Mouse (Mus musculus): ENCODE results near the gene Mdga1.

The Mdga1 gene

DNA sequence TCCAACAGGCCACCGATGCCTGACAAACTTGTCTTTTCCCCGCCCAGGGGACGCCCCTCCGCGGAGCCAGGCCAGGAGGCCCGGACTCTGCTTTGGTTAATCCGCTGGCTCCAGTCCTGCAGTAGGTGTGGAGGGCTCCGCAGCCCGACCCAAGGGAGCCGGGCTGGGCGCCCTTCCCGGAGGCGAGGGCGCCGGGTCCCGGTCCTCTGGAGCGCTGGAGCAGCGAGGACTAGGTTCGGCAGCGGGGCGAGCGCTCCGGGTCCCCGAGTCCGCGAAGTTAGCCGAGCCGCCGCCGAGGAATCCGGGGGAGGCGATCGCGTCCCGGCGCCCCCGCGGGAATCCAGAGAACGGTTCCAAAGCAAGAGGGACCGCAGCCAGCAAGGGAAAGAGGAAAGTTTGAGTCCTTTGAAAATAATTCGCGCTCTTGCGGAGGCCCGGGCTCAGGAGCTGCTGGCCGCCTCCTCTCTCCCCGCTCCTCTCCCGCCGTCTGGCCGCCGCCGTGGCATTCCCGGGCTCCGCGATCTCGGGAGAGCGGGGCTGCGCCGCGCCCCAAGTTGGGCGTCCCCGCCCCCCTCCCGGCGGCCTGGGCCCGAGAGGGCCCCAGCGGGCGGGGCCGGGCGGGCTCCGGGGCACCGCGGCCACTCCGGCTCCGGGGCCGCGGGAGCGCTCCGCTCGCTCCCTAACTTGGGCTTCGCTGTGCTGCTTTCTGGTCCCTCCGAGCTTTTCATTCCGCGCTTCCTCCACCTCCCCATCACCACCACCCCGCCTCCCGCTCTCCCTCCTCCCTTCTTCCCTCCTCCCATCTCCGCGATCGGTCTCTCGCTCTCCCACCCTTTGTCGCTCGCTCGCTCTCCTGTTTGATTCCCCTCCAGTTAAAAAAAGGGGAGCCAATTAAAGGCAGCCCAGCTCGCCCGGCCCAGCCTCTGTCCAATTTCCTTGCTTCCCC lies 81.7 kb downstream of the Mdga1 start:
- in situ Hi-C loops (cut with MboI, MseI): no loop called here

DNA sequence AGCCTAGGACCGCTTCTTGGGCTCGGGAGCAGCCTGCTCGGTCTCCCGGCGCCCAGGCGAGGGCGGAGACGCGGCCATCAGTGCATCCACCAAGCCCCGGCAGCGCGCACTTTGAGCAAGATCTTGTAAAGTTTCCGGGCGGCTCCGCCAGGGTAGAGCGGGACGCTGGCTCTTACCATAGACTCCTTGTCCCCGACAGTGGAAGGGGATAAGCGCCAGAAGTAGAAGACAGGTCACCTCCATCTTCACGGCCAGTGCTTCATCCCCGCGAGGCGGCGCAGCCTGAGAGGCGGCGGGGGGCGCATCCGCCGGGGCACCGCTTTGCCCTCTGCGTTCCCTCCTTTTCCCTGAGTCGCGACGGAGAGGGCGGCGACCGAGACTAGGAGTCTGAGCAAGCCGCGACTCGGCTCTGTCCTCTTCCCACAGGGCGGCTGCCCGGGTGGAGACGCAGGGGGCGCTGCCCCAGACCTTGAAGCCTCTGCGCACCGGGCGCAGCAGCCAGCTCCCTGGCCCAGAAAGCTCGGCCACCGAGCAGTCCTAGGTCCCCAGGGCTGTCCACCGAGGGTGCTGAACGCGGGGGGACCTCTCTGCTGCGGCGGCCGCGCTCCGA lies 82.5 kb downstream of the Mdga1 start:
- in situ Hi-C loops (cut with MboI, MseI): no loop called here

DNA sequence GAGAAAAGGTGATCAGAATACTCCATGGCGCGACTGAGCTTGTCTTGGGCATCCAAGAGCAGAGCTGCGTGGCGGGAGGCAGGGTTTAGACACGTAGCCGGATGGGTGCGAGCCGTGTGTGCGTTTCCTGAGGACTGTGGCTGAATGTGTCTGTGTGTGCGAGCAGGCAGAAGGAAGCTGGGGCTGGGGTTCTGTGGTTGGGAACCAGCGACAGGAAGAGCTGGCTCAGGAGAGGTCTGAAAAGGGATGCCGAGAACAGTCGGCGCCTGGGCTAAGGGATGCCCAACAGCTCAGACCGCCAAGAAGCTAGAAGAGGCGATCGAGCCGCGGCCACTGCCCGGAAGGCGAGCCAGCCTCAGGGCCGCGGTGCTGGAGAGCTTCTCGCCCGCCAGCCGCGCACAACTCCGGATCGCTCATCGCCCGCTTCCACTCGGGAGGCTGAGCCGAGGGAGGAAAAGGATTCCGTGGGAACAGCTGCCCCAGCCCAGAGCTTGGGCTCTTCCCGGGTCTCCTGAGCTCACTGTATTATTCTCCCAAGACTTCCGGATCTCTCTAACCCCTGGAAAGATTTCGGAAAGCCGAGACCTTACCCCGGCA lies 83.1 kb downstream of the Mdga1 start:
- in situ Hi-C loops (cut with MboI, MseI): no loop called here

DNA sequence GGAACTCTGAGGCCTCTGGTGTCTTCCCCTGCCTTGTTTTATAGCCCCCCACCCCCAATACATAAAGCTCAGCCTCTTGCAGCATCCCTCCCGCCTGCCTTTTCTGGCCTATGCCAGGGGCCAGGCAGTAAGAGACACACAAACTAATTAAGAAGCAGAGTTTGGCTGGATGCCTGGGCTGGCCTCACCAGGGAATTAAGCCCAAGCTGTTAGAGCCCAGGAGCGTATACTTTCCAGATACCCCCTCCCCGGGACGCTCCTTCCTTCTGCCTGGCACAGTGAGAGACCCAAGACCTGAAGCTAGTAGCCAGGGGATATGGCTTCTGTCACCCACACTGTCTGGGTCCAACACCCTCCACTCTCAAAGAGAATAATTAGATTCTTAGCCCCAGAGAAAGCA lies 83.8 kb downstream of the Mdga1 start:
- in situ Hi-C loops (cut with MboI, MseI): no loop called here

DNA sequence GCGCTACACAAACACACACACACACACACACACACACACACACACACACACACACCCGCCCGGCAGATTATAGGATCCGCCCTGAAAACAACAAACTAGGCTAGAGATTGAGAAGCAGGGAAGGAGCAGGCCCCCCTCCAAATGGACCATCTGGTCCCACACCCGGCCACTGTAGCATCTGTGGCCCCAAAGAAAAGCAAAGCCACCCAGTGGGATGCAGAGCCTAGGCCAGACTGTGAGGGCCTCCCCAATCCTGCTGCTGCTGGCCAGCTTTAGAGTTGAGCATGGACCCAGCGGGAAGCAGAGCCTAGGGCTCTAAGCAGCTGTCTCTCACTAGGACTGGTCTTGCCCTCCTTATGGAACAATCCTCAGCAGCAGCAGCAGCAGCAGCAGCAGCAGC lies 85.3 kb downstream of the Mdga1 start:
- in situ Hi-C loops (cut with MboI, MseI): loop anchor here (5.0 kb wide), 1 partner anchor 127 kb away; no protein-coding TSS in a partner anchor

DNA sequence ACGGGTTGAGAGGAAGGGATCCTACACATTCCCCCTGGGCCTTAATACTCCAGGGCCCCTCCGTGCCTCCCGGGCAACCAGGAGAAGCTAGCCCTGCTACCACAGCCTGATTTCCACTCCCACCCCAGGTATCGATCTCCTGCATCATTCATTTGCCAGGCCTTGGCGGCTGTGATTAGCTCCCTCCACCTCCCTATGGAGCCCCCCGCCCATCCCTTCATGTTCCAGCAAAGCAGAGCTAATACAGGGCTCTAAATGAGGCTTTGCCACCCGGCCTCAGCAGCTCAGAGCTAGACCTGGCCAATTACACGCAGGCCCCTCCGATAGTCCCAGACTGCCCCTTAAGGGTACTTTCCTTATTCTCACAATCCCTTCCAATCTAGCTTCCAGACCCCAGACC lies 86.5 kb downstream of the Mdga1 start:
- in situ Hi-C loops (cut with MboI, MseI): loop anchor here (5.0 kb wide), 1 partner anchor 126 kb away; no protein-coding TSS in a partner anchor

DNA sequence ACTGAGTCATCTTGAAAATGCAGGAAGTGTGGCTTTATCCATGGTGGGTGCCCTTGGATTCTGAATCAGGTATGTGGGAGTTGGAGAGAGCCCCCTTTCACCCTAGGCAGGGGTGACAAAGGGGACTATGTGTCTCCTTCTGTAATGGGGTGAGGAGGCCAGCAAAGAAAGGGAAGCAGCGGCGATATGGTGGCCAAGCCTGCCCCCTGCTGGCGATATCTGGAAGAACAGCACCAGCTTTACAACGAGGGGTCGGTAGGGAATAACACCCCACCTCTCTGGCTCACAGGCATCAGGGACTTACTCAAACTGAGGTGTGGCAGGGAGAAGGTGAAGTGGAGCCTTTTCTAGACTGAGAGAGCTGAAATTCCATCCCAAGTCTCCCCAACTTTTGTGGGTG lies 87.0 kb downstream of the Mdga1 start:
- in situ Hi-C loops (cut with MboI, MseI): loop anchor here (5.0 kb wide), 1 partner anchor 126 kb away; no protein-coding TSS in a partner anchor

DNA sequence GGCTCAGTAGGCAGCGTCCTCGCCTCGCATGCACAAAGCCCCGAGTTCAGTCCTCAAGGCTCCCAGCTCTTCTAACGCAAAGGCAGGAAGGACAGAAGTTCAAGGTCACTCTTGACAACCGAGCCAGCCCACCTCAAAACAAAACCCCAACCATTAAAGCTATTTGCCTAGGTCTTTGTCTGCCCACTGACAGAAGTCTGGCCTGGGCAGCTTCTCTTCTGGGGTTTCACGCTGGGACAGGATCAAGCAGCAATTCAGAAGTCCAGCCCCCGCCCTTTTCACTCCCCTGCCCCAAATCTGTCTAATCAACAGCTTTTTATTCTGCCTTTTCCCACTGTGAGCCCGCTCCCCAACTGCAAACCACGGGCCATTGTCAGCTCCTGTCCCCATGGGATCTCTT lies 89.6 kb downstream of the Mdga1 start:
- in situ Hi-C loops (cut with MboI, MseI): loop anchor here (5.0 kb wide), 1 partner anchor 123 kb away; no protein-coding TSS in a partner anchor

DNA sequence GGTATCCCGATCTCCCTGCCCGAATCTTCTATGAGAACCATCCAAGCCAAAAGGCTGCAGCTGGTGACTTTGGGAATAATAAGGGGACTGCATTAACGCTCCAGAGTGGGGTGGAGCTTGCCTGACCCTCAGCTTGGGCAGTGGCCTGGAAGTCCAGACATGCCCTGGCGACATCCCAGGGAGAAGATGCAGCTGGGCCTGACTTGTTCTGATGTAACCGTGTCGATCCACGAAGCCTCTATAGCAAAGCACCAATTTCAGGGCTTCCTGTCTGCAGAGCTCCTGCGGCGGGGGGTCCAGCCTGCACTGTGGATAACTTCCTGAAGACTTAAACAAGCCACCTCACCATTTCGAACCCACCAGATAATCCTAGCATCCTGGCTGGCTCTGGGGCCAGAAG lies 90.9 kb downstream of the Mdga1 start:
- in situ Hi-C loops (cut with MboI, MseI): no loop called here

DNA sequence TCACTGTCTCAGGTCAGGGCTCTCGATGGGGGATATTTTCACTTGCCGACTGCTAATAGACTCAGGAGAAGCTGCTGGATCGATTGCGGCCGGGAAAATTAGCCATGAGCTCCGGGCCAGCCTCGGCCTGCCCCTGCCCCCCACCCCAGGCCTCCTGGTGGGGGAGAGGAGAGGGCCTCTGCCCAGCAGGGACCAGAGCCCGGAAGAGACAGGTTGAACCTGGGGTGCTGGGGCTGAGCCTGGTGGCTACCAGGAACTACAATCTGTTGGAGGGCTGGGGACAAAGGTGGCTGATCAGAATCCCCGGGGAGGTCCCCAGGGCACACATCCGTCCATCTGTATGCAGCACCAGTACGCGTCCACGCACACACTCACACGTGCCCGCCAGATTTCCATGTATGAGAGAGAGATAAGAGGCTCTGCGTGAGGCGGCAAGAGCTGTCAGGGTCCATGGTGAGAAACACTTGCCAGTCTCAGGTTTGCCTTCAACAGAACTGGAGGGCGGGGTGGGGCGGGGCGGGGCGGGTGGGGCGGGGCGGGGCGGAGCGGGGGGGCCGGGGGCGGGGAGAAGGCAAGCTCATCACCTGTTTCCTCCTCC lies 95.7 kb downstream of the Mdga1 start:
- in situ Hi-C loops (cut with MboI, MseI): no loop called here

DNA sequence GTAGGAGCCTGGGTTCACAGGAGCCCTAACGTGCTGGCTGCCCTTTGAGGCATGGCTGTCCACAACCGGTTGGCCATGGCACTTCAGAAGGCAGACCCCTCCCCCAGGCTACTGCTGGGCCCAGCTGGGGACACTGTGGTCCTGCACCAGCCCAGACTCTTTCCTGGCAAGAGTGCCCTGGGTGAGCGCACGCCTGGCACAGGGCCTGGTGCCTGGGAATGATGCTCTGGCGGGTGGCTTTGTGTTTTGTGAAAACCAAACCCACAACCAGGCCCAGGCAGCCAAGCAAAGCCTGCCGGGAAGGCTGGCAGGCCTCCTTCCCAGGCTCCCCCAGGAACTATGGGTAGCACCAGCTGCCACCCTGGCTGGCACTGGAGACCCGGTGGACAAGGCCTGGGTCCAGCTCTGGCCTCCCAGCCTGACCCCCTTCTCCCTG lies 96.3 kb downstream of the Mdga1 start:
- in situ Hi-C loops (cut with MboI, MseI): no loop called here

DNA sequence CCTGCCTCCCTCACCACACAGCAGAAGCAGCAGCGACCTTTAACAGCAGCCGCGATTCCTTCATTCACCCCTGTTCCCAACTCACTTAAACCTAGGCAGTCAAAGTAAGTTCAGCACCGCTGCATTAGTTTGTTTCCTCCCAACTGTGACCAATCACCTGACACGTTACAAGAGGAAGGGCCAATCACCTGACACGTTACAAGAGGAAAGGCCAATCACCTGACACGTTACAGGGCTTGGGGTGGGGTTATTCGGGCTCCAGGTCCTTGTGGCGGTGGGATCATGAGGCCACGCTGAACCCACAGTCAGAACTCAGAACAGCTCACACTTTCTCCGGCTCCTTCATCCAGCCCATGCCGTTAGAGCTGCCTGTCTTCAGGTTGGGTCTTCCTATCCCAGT lies 99.6 kb downstream of the Mdga1 start:
- in situ Hi-C loops (cut with MboI, MseI): no loop called here

DNA sequence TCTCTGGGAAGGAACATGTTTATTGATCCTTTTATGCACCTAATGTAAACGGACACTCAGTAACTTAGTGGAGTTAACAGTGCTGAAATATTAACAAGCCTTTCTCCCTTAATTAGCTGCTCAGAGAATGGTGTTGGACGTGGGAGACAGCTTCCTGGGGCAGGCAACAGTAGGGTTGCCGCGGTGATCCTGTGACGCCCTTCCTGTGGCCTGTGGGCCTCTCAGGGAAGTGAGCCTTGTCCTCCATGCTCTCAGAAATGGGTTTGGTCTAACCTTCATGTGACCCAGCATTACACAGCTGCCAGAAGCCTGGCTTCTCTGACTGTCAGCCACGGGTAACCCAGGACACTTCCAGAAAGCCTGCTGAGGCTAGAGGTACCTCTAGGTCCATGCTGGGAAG lies 104.0 kb downstream of the Mdga1 start:
- in situ Hi-C loops (cut with MboI, MseI): no loop called here

DNA sequence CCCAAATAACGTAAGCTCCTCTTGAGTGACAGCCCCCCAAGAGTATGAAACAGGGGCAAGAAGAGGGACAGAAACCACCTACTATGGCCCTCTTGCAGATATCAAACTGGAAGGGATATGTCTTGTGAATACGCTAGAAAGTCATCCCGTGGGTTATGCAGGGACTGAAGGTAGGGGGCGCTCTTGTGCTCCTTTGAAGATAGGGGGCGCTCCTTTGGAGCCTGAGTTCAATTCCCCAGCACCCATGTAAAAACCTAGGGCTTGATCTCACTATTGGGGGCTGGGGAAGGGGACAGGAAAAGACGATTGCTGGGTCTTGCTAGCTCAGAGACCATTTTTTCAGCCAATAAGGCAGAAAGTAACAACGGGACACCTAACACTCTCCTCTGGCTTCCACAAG lies 105.4 kb downstream of the Mdga1 start:
- in situ Hi-C loops (cut with MboI, MseI): no loop called here

DNA sequence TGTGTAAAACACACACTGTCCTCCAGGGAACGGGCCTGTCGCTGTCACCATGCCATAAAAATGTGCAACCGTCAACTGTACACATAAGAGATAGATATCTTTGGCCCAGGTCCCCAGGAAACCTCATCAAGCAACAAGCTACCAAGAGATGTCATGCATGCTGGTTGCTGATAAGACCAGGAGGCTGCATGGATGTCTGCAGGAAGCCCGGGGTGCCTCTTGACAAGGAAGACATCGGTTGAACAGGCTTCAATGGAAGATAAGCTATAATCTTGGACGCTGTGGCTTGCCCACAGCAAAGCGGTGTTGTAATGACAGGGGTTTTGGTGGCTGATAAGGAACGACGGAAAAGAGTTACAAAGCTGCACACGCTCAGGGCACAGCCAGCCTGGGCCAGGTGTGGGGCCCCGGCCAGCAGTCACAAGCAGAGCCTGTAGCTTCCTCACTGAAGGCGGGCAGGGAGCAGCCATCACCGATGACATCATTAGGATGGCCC lies 110.1 kb downstream of the Mdga1 start:
- in situ Hi-C loops (cut with MboI, MseI): no loop called here

DNA sequence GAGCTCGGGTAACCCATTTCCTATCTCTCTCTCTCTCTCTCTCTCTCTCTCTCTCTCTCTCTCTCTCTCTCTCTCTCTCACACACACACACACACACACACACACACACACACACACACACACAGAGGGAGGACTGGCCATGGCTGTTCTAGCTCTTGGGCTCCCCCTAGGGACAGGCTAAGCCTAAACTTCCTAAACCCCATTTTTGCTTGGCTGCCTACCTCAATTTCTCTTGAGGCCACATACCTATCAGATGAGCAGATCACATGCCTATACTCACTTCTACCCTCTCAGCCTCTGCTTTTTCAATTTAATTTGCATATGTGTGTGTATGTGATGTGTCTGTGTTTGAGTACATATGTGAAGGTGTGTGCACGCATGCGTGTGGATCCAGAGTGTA lies 111.1 kb downstream of the Mdga1 start:
- in situ Hi-C loops (cut with MboI, MseI): no loop called here

DNA sequence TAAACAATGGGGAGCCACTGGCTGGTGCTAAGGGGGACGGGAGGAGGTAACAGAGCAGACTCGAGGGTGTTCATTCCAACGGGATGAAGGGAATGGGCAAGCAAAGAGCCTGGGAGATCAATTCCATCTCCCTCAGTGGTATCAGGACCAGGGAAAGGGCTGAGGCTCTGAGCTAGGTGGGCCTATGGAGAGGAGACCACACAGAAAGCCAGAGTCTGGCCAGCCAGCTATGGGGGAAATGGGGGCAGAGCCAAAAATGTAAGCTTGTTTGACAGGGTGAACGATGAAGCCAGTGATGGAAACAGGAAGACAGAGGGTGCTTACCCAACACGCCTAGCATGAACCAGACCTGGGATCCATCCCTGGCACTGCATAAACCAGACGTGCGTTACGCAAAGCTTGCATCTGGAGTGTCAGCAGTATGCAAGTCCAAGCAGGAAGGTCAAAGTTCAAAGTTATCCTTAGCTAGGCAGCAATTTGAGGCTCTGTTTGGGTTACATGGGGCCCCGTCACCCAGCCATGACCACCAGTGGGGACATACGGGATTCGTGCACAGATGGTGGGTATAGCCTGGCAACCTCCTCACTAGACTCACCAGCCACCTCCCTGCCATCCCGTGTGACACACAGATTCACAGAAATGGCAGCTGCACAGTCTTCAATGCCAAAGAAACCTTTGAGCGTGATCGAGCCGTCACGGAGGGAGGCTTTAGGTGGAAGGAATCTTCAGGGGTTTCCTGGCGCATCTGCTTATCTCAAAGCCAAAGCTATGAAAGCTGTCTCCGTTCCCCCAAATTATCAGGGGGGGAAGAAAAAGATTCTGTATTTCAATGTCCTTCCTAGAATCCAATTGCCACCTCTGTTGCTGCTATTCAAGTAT lies 113.9 kb downstream of the Mdga1 start:
- in situ Hi-C loops (cut with MboI, MseI): no loop called here

DNA sequence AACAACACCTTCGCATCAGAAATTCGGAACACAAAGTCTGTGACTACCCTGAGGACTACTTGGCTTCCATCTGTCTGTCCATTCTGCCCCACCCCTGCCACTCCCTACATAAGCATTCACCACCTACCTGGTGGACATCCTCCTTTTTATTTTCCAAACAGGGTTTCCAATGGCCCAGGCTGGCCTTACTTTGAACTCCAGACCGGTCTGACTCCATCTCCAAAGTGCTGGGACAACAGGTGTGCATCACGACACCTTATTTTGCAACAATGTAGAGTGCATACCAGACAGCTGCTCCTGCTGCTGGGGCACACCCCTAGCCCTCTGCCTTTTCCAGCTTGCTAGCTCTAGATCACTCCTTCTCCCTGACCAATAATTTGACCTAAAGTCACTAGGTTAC lies 115.1 kb downstream of the Mdga1 start:
- in situ Hi-C loops (cut with MboI, MseI): no loop called here

DNA sequence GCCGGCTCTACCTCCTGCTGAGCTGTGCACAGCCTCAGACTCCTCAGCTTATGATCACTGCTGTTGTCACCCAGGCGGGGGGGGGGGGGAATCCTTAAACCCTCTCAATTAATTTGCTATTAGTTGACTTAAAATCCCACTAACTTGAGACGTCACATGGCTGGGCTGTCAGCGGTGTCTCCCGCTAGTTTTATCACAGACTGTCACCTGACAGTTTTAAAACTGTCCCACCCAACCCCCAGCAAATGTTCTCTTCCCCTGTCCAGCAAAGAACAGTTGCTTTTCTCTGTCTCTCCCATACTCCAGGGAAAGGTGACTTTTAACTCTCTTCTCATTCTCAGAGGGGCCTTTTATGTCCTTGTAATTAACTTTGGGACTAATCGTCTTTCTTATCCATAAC lies 115.5 kb downstream of the Mdga1 start:
- in situ Hi-C loops (cut with MboI, MseI): no loop called here

DNA sequence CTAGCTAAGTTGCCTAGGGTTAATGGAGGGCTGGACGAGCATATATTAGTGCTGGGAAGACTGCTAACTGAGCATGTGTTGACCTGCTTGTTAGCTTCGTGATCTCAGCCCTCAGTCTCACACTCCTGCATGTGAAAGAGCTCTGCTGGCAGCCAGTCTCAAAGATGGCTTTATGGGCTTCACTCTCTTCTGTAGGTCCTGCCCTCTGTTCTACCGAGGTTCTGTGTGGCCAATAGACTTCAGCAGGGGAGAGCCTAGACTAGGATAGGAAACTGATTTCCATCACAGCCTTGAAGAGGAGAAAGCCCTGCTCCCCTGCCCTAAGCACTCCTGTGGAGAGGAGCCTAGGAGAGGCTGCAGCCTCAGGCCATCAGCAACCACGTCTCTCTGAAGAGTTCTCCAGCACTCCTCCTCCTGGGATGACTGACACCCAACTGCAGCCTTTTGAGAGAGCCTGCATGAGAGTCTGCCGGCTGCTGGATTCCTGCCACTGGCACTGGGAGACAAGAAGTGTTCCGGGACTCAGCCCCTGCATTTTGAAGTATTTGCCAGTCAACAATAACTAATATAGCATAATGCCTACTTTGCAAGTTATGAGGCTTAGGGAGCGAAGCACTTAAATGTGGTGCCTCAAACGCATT lies 116.9 kb downstream of the Mdga1 start:
- in situ Hi-C loops (cut with MboI, MseI): no loop called here

DNA sequence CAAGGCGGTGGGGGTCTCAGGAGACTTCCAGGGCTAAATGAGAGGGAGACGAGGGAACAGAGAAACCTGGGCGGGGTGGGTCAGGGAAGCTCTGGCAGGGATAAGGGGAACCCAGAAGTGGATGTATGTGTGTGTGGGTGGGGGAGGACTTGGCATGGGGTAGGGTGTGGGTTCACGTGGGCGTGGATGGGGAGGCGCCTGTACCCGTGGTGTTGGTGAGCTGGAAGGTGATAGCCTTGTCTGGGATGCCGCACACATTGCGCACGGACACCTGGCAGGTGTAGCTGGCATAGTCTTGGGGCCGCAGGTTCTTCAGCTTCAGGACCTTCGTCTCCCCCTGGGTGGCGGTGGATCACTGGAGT lies 120.5 kb downstream of the Mdga1 start:
- in situ Hi-C loops (cut with MboI, MseI): no loop called here

Data from T-helper 1 cell (primary cell).